Mouse (Mus musculus): ENCODE measurements around the gene Tmem212. TPM values are rescaled to one million over a fixed set of nuclear protein-coding genes. Genes with fewer than 3 reads are reported as not detected.
"Not testable (repeated sequence)": the region's sequence is repeated elsewhere in the genome, so short reads cannot be mapped to it uniquely, and the experiment has no call there.

Tmem212 gene
- polyA plus RNA-seq (2015; fragmentation: Nextera tagmentation; extraction: Ambion mirVana): not detected in 2 replicates

- no peaks in the 10 kb centered on the region for H3K27me3 ChIP-seq
- ATAC-seq (ENCODE audit: low read depth): no peak
- 47% methylated on average over 8 of the region's 8 CpGs for WGBS (ENCODE audit: insufficient replicate concordance)
- H3K27ac ChIP-seq: no peak within 1 kb of the TSS
- H3K9ac ChIP-seq: no peak within 1 kb of the TSS
- DNase-seq: no peak
- no peak within 1 kb of the TSS for H3K4me2 ChIP-seq
- H3K4me3 ChIP-seq (replicated peaks): no peak within 1 kb of the TSS
- H3K4me1 ChIP-seq (replicated peaks): peaks cover 28% of the 10 kb centered on the region
- H3K36me3 ChIP-seq: no peaks in the 10 kb centered on the region
- no peaks in the 10 kb centered on the region for H3K9me3 ChIP-seq (replicated peaks)
These were observed at the start of gene Tmem212 for GRCm38 (mm10) chr3:27896318-27896892. TSS of gene Tmem212 (minus strand) at chr3:27896368.

- not testable (repeated sequence) for H3K4me3 ChIP-seq (replicated peaks); H3K9me3 ChIP-seq (replicated peaks); H3K4me2 ChIP-seq; H3K36me3 ChIP-seq; H3K27me3 ChIP-seq; H3K4me1 ChIP-seq (replicated peaks); DNase-seq; ATAC-seq (ENCODE audit: low read depth); H3K27ac ChIP-seq; H3K9ac ChIP-seq
- WGBS (ENCODE audit: insufficient replicate concordance): 57% methylated on average over 2 of the region's 2 CpGs
These were observed 49.2 kb upstream of the Tmem212 start for GRCm38 (mm10) chr3:27945397-27945796.

- Histone ChIP-seq H3K4me1 (replicated peaks) (peaks cover 20% of the 10 kb centered on the region), H3K36me3 (no peaks in the 10 kb centered on the region), H3K27ac (no peak overlapping the region), H3K9ac (no peak overlapping the region), H3K4me2 (no peak overlapping the region), H3K4me3 (replicated peaks) (no peak overlapping the region), H3K9me3 (replicated peaks) (no peaks in the 10 kb centered on the region), H3K27me3 (peaks cover 17% of the 10 kb centered on the region)
- DNase-seq: no peak
- WGBS (ENCODE audit: insufficient replicate concordance): 67% methylated on average over 7 of the region's 7 CpGs
- no peak for ATAC-seq (ENCODE audit: low read depth)
These were observed 46.8 kb upstream of the Tmem212 start for GRCm38 (mm10) chr3:27942991-27943390.

- WGBS (ENCODE audit: insufficient replicate concordance): 71% methylated on average over 3 of the region's 3 CpGs
- Histone ChIP-seq H3K27me3 (peaks cover 21% of the 10 kb centered on the region), H3K27ac (no peak overlapping the region), H3K4me3 (replicated peaks) (no peak overlapping the region), H3K4me2 (no peak overlapping the region), H3K36me3 (no peaks in the 10 kb centered on the region), H3K4me1 (replicated peaks) (peaks cover 20% of the 10 kb centered on the region), H3K9ac (no peak overlapping the region), H3K9me3 (replicated peaks) (no peaks in the 10 kb centered on the region)
- ATAC-seq (ENCODE audit: low read depth) (no peak), DNase-seq (no peak)
These were observed 45.5 kb upstream of the Tmem212 start for GRCm38 (mm10) chr3:27941634-27942033.

- H3K4me3 ChIP-seq (replicated peaks): peak within 1 kb of the TSS; percentile 64
- peak within 1 kb of the TSS; percentile 68 for H3K9ac ChIP-seq
- under 1% methylated on average over 61 of the region's 68 CpGs for WGBS (ENCODE audit: insufficient replicate concordance)
- H3K4me1 ChIP-seq (replicated peaks): peaks cover 20% of the 10 kb centered on the region
- H3K27ac ChIP-seq: peak within 1 kb of the TSS; percentile 64
- no peak for DNase-seq
- H3K36me3 ChIP-seq: no peaks in the 10 kb centered on the region
- peak; percentile 71 for ATAC-seq (ENCODE audit: low read depth)
- H3K4me2 ChIP-seq: peak within 1 kb of the TSS; percentile 73
- H3K9me3 ChIP-seq (replicated peaks): no peaks in the 10 kb centered on the region
- peaks cover 21% of the 10 kb centered on the region for H3K27me3 ChIP-seq
These were observed 42.5 kb upstream of the Tmem212 start, which contains the start of gene Pld1 for GRCm38 (mm10) chr3:27938381-27939323. TSS of gene Pld1 (plus strand) at chr3:27938695.

GRCm38 (mm10) chr3:27937144-27938110, 41.3 kb upstream of the Tmem212 start:
- DNase-seq (no peak), ATAC-seq (ENCODE audit: low read depth) (no peak)
- 66% methylated on average over 13 of the region's 13 CpGs for whole genome bisulfite sequencing (ENCODE audit: insufficient replicate concordance)
- Histone ChIP-seq H3K9ac (no peak overlapping the region), H3K27ac (no peak overlapping the region), H3K9me3 (replicated peaks) (no peaks in the 10 kb centered on the region), H3K4me3 (replicated peaks) (no peak overlapping the region), H3K4me1 (replicated peaks) (peaks cover 20% of the 10 kb centered on the region), H3K36me3 (no peaks in the 10 kb centered on the region), H3K4me2 (no peak overlapping the region), H3K27me3 (peaks cover 21% of the 10 kb centered on the region)

- Histone ChIP-seq H3K4me1 (replicated peaks) (peaks cover 20% of the 10 kb centered on the region), H3K9ac (no peak overlapping the region), H3K4me3 (replicated peaks) (no peak overlapping the region), H3K9me3 (replicated peaks) (no peaks in the 10 kb centered on the region), H3K27ac (no peak overlapping the region), H3K27me3 (peaks cover 21% of the 10 kb centered on the region), H3K4me2 (no peak overlapping the region), H3K36me3 (no peaks in the 10 kb centered on the region)
- 66% methylated on average over 5 of the region's 5 CpGs for whole genome bisulfite sequencing (ENCODE audit: insufficient replicate concordance)
- DNase-seq: no peak
- ATAC-seq (ENCODE audit: low read depth): no peak
These were observed 40.6 kb upstream of the Tmem212 start for GRCm38 (mm10) chr3:27936731-27937130.

GRCm38 (mm10) chr3:27935644-27936043, 39.5 kb upstream of the Tmem212 start:
- 67% methylated on average over 3 of the region's 3 CpGs for WGBS (ENCODE audit: insufficient replicate concordance)
- no peak for DNase-seq

DNA sequence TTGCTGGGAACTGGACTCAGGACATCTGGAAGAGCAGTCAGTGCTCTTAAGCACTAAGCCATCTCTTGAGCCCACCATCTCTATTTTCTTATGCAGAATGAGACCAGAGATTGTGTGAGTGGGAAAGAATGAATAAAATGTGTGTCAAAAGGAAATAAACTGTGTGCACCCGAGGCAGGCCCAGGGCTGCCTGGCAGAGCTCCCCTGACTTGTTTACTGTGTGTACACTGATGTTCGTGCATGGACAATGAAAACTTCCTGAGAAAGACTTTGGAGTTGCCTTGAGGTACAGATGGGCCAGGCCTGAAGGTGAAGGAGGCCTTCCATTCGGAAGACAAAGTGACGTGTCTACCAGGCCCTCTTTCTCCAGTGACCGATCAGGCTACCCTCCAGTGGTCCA, 36.2 kb upstream of the Tmem212 start:
- WGBS (ENCODE audit: insufficient replicate concordance): 75% methylated on average over 5 of the region's 5 CpGs
- no peak overlapping the region for H3K4me3 ChIP-seq (replicated peaks)
- H3K36me3 ChIP-seq: no peaks in the 10 kb centered on the region
- H3K4me2 ChIP-seq: no peak overlapping the region
- DNase-seq (no peak), ATAC-seq (ENCODE audit: low read depth) (no peak)
- H3K4me1 ChIP-seq (replicated peaks): no peaks in the 10 kb centered on the region
- H3K9ac ChIP-seq: no peak overlapping the region
- H3K27me3 ChIP-seq: 0 out of 2 replicates have a peak, but pooled peaks cover 4% of the 10 kb centered on the region
- no peaks in the 10 kb centered on the region for H3K9me3 ChIP-seq (replicated peaks)
- H3K27ac ChIP-seq: no peak overlapping the region

More at GRCm38 (mm10) chr3:27935644-27936043, 39.5 kb upstream of the Tmem212 start:
- Histone ChIP-seq H3K9ac (no peak overlapping the region), H3K4me3 (replicated peaks) (no peak overlapping the region), H3K4me2 (no peak overlapping the region), H3K27ac (no peak overlapping the region), H3K36me3 (no peaks in the 10 kb centered on the region), H3K4me1 (replicated peaks) (peaks cover 13% of the 10 kb centered on the region; the same call in 1 of the 2 replicates), H3K9me3 (replicated peaks) (no peaks in the 10 kb centered on the region), H3K27me3 (peaks cover 21% of the 10 kb centered on the region)
- no peak for ATAC-seq (ENCODE audit: low read depth)

- no peaks in the 10 kb centered on the region for H3K27me3 ChIP-seq
- H3K27ac ChIP-seq: no peak overlapping the region
- ATAC-seq (ENCODE audit: low read depth) (no peak), DNase-seq (no peak)
- no peaks in the 10 kb centered on the region for H3K36me3 ChIP-seq
- H3K4me2 ChIP-seq: no peak overlapping the region
- WGBS (ENCODE audit: insufficient replicate concordance): 69% methylated on average over 4 of the region's 4 CpGs
- peaks cover 7% of the 10 kb centered on the region for H3K4me1 ChIP-seq (replicated peaks)
- H3K9ac ChIP-seq: no peak overlapping the region
- H3K4me3 ChIP-seq (replicated peaks): no peak overlapping the region
- H3K9me3 ChIP-seq (replicated peaks): no peaks in the 10 kb centered on the region
These were observed 33.1 kb upstream of the Tmem212 start for GRCm38 (mm10) chr3:27929219-27929618.

DNA sequence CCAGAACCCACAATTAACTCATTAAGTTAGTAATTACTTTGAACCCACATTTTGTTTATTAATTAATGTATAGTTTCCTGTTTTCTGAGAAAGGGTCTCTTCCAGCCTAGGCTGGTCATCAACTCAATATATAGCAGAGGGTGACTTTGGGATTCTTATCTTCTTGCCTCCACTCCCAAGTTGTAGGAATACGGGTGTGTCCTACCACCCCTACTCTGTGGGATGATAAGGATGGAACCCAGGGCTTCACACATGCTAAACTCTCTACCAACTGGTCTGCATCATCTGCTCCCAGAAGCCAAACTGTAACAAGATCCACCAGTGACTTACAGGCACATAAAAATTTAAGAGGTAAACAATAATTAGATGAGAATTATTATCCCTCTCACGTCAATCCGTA, 27.9 kb upstream of the Tmem212 start:
- ATAC-seq (ENCODE audit: low read depth): peak; percentile 71
- Histone ChIP-seq H3K27me3 (no peaks in the 10 kb centered on the region), H3K4me1 (replicated peaks) (peaks cover 15% of the 10 kb centered on the region), H3K9me3 (replicated peaks) (no peaks in the 10 kb centered on the region), H3K36me3 (no peaks in the 10 kb centered on the region), H3K27ac (no peak overlapping the region), H3K9ac (no peak overlapping the region), H3K4me3 (replicated peaks) (no peak overlapping the region), H3K4me2 (no peak overlapping the region)
- no peak for DNase-seq
- 50% methylated on average over 3 of the region's 3 CpGs for WGBS (ENCODE audit: insufficient replicate concordance)
